Mouse (Mus musculus) Muller cell, postnatal 12 days (primary cell): Measurements from ENCODE around the gene Wdr78.
A peak's percentile ranks its signal among the peaks of the same experiment; 100 is the strongest.

Experiments used
- DNase-seq: peaks from one replicate; pipeline ENCODE4 v3.0.0-alpha.2; 2015; ENCODE audit errors: inconsistent ontology term

The Wdr78 gene

DNA sequence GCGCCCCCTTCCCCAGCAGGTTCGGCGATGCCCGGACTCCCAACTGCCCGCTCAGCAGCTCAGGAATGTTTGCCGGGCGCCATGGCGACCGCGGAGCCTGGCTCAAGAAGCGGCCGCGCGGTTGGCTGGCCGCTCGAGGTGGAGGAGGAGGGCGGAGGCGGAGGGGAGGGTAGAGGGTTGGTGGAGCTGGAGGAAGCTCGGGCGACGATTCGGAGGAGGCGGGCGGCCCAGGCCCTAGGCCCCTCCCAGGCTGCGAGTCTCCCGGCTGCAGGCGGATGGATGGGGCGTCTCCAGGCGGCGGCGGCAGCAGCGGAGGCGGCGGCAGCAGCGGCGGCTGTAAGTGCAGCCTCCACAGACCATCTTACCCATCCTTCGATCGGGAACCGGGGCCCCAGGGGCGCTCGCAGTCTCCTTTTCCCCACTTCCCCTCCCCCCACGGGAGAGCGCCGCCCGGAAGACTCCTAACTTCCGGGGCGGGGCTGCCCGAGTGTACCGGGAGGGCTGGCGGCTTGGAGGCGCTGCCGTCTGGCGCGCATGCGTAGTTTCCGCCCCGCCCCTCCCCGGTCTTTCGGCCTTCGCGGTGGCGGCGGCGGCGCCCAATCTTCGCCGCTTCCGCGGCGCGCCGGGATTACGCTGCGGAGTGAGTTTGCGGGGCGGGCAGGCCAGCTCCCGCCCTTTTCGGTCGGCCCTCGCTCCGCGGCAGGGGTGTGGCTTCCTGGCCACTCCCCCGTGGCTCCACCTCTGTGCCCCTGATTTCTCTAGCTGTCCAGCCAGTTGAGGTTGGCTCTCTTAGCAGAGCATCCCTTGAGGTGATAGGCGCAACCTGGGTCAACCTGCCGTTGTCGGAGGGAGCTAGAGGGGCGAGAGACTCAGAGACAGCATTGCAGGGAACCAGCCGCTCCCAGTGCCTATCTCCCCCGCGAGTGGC is at the start of gene Wdr78, which contains the start of gene Mier1:
Gene Wdr78 (minus strand): TSS at position 372 of the 928 bp plus-strand sequence.
Gene Mier1 (plus strand): TSS at position 207 of the 928 bp plus-strand sequence.
- DNase-seq, result peak; percentile 99

DNA sequence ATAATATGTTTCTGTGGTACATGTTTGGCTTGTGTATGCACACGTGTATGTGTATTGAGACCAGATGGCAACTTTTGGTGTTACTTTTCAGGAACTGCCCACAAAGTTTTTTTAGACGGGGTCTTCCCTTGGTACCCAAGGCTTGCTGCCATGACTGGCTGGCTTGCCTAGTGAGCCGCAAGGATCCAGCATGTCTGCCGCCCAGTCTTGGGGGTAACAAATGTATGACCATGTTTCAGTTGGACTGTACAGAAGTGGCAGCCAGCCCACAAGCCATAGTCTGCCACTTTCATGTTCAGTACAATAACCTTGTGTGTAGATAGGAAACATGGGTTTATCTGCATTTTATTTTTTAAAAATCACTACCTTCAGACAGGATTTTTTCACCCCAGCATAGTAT is 44.4 kb upstream of the Wdr78 start:
- no peak for DNase-seq

DNA sequence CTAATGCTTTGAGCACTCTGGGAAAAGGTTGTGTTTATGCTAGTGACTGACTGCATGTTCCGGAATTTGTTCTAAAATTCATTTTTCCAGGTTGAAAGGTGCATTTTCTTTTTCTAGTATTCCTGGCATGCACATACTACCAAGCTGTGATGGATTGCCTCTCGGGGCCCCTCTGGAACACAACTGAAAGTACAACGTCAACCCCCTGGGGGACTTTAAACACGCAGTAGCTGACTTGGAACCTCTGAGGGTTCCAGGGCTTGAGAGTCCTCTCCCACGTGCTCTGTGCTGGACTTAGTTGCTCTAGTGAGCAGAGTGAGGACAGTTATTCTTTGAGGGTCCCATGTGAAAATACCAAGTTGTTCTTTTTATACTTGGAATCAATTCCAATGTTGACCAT is 37.6 kb upstream of the Wdr78 start:
- DNase-seq, result no peak

DNA sequence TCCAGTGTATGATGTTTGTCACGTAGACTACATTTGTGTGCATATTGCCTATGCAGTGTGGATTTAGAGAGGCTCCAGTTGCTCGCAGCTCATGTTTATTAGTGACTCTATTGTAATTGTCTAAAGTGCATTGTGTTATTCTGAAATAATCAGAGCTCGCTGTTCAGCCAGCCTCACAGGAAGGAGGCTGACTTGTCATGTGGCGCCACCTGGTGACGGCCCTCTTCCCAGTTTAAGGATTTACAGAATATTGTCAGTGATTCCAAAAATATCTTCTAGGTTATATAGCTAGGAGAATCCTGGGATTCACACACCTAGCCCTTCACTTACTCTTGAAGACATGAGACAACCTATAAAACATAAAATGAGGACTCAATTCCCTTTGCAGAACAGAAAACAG is 32.0 kb upstream of the Wdr78 start:
- DNase-seq, result peak; percentile 48

DNA sequence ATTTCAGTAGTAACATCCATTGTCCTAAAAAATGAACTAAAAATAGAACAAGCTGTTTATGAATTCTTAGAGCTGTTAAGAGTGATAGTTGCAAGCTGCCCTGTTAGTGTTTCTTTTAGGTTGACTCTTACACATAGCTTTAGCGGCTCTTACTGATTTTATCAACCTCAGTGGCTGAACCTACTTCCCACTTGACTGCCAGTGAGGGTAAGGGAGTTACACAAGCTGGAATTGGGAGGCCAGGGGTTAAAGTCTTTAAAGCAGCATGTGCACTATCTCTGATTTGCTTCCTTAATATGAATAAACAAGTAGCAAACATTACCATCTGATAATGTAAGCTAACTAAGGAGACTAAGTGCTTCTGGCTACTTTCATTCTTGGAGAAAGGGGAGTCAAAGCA is 22.6 kb upstream of the Wdr78 start:
- DNase-seq, result no peak

DNA sequence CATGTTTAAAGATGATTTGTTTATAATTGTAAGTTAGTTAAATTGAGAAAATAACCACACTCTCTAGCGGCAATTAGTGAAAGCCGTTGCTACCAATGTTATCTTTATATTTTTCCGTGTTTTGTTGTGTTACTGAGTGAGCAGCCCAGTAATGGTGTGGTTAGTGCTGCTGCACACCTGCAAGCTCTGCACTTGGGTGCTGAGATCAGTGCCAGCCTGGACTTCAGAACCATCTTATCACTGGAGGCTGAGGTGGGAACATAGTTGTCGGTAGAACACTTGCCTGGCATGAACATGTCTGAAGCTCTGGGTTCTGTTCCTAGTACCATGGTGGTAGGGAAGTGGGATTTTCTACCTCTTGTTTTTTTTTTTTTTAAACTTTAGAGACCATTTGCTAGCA is 12.2 kb upstream of the Wdr78 start:
- DNase-seq, result no peak

DNA sequence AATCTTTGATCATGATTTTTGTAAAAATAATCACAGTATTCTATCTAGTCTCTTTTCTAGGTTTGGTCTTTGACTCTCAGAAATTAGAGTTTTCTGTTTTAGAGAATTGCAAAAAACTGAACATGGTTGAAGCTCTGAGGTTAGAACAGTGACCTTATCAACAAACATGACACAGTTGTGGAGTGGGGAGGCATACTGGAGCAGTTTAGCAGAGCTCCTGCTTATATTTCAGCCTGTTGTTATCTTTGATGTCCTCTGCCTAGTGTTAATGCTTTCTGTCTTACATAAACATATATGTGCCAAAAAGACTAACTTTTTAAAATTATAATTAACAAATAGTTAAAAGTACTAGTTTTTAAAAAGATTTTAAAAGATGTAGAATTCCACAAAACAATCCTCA is 9.3 kb upstream of the Wdr78 start:
- DNase-seq, result no peak

DNA sequence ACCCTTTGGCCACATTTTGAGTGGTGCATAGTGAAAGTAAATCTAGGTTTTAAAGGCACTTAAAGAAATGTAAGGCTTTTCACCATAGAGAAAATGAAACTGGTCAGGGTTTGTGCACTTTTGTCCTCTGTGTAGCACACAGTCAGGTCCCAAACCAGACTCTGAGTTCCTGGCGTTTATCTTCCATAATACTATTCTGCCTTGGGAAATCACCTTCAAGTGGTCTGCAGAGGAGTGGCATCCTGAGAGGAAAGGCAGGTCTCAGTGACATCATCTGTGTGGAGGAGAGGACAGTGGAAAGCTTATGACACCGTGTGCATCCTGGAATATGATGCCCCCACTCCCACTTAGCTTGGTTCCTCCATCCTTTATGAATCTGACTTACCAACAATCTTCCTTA is 8.7 kb upstream of the Wdr78 start:
- DNase-seq, result no peak

DNA sequence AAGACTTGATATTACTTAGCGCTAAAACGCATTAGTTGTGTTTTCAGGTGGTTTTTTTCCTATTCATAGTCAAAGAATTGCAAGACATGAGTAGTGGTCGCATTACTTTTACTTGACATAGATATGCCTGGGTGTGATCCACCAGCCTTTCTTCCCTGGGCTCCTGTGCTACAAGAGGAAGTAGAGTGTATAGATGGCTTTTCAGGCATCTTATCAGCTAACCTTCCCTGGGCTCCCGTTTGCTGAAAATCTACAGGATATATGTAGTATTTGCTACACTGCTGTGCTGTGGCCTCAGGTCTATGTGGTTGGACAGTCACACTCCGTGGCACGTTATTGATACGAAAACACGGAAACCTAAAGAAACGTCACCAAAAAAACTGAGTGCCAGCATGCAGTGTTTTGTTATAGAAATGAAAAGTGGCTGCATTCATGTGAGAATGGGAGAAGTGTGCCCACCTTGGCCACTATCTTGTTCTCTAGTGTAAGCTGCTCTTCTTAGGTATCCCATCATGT is 6.6 kb upstream of the Wdr78 start:
- DNase-seq, result no peak

DNA sequence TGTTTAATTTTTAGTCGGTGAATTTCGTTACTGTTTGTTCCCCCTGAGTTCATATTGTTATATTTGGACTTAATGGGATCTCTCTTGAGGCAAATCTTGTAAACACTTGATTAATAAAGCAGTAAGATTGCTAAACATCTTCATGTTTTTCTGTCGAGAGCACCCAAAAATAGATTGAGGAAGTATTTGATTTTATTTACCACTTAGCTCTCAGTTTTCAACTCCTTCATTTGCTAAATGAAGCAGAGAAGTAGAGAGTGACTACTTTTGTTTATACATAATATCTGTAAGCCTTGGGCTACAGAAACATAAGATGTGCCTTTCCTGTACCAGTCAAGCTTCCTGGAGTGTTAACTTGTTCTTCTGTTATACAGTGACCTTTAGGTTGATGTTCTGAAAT is 6.0 kb upstream of the Wdr78 start:
- DNase-seq, result no peak

DNA sequence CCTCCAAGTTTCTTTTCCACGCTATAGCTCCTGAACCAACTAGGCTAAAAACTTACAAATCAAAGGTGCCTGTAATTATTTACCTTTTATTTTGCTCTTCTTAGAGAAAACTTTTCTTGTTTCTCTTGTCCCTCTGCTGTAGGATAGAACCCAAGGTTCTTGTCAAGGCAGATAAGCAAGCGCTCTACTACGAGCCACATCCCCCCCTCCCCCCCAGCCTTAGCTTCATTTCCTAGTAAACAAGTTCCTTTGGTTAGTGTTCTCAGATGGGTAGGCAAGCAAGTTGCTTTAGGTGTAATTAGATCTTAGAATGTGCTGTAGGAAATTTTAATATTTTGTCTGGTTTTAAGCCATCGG is 5.7 kb upstream of the Wdr78 start:
- DNase-seq, result peak; percentile 50

DNA sequence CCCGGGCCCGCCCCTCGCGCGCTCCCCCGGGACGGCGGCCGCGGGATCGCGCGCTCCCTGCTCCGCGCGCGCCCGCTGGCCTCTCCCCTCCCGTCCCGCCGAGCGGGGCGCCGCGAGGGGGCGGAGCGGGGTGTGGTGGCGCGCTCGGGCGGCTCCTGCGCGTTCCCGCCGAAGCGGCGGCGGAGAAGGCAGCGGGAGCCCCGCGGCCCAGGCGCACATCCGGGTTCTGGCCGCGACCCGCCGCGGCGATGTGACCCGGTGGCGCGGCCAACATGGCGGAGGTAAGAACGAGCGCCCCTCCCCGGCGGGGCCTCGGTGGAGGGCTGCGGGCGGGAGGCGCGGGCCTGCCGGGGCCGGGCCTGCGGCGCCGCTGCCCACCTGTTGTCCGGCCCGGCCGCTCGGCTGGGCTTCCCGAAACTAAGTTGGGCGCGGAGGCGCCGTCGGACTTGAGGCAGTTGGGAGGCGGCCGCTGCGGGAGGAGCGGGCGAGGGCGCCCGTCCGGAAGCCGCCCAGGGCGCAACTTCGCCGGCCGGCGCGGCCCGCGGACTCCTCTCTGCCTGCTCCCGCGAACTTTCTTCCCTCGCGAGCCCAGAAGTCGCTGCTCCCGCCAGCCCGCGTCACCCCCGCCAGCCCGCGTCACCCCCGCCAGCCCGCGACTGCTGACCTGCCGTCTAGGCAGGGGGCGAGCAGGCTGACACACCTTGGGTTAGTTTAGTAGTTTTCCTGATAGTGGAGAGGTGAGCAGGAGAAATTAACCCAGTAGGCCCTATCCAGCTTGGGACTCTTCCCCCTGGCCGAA is 5.1 kb upstream of the Wdr78 start:
- DNase-seq, result peak; percentile 92

DNA sequence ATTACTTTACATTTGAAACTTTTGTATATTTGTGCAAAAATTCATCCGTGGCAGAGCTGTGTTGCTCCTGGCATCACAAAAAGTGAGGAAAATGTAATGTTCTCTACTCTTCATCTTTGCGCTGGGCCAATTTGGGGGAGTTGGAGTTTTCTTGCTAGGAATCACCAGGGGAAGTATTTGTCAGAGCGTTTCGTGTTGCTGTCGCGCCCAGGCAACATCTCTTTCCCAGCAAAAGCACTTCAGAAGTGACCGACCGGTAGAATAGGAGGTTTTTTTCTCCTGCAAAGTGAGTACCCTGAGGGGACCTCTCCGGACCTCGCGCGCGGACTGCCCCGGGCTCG is 4.5 kb upstream of the Wdr78 start:
- DNase-seq, result no peak

DNA sequence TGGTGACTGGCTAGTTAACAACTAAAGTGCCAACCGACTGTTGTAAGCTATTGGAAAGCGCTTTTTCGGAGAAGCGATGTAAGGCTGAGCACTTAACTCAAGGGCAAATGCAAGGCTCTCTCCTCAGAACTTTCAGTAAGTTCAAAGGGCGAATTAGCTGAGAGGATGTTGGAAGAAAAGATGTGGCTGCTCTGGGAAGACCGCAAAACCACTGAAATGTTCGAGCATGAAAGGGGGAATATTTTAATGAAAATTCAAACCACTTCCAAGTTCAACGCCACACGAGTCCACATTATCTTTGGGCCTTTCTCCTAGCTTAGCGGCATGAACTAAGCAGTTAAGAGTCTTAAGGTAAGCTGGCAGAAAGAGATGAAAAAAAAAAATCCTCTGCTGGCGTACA is 953 bp downstream of the Wdr78 start:
- DNase-seq, result peak; percentile 57

DNA sequence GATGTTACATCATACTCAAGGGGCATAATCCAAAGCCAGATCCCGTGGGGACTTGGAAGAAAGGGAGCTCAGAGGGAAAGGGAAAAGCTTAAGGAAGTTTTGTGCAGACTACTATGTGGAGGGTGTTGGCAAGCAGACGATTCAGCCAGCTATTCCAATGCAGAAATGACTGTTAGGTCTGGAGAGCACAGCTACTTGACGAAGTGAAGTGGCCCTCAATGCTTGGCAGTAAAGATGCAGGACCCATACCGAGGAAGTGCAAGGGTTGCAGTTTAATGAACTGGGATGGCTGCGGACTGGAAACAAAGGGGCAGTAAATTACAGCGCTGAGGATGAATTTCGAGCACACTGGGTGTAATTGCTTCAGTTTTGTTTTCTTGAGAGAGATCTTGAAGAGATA is 1.7 kb downstream of the Wdr78 start:
- no peak for DNase-seq

DNA sequence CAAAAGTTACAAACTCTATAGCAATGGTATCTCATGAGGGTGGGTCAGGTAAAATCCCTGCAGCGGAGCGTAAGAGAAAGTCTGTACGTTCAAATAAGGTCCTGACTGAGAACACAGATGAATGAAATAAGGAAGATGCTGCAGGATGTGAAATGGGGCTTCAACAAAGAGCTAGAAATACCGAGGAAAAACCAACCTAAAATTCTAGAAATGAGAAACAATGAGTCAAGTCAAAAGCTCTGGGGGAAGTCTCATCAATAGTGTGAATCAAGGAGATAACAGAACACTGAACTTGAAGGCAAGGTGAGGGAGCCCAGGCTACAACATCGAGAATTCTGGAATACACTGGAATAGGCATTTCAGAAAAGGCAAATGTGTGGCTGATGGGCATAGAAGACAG is 15.8 kb downstream of the Wdr78 start:
- no peak for DNase-seq

DNA sequence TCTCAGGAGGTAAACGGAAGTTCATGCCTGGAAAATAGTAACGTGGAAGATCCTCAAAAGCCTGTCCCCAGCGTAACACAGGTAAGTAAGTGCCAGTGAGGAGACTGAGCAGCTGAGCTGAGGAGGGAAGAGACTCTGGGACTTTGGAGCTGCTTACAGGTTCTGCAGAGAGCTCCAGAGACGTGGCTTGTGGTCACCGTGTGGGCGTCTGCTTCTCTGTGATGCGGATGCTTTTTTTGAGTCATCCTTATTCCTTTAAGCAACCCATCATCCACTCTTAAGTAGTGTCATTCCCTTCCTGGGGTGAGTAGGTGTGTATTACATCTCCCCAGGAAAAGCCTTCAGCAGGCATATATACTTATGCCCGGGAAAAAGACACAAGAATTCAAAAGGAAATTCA is 18.4 kb downstream of the Wdr78 start:
- no peak for DNase-seq

DNA sequence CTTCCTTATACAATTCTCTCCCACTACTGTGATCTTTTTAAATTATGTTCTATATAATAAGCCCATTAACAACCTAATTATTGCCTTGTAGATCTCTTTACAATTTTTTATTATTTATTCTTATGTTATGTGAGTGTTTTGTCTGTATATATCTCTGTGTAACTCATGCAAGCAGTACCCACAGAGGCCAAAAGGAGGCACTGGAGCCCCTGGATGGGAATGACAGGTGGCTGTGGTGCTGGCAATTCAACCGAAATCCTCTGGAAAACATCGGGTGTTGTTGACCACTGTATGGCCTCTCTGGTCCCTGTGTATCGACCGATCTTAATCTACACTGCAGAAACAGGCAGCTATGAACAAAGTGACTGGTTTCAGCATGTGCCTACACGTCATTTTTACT is 29.1 kb downstream of the Wdr78 start:
- no peak for DNase-seq

DNA sequence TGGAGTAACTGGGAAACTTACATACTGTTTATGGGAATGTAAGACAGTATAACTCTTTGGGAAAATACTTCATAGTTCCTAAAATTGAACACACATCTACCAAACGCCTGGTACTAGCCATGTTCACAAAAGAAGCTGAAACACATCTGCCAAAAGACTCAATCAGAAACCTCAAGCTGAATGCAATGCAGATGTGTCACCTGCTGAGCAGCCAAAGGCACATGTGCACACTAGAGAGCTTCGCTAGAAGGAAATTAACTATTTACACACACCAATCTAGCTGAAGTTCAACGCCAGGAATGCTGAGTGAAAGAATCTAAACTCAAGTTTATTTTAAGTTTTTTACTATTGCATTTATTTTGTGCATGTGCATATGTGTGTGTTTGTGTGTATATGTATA is 43.7 kb downstream of the Wdr78 start:
- DNase-seq, result no peak

DNA sequence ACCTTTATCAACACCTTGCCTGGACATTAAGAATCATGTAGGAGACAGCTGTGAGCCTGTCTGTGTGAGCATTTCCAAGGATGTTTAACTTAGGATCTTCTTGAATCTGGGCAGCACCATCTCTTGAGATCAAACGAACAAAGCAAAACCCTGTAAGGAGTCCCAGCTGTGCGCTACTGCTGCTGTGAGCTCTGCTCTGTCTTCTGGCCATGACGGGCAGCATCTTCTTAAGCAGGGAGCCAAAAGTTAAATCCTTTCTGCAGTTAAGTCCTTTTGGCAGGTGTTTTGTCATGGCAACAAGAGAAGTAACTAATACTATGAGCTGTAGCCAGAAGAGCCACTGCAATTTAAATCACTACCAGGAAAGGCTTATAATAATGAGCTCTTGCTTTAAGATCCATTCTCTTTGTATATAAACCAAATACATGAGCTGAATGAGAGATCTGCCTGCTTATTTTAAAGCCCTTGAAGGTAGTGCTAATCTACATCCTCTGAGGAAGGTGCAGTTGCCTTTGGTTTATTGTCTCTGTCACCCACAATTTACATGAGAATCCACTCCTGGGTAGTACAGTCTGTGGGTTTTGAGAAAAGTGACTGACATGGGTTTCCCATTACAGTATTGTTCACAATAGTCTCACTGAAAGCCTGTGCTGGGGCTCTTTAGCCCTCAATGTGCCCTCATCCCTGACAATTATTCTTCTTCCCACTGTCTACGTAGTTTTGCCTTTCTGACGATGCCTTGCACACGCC is 46.3 kb downstream of the Wdr78 start:
- no peak for DNase-seq

DNA sequence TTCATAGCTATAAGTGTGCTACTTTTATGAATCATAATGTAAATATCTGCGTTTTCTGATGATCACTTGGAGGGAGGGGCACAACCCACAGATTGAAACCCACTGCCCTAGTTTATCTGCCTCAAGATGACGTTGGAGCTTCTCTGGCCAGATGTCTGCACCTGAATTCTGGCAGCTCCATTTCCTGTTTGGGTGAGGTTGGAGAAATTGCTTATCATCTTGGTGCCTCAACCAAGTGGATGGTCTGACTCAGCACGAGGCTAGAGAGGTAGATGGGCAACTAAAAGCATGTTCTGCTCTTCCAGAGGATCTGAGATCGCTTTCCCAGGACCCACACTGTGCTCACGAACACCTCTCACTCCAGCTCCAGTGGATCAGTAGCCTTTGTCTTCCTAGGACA is 49.4 kb downstream of the Wdr78 start:
- no peak for DNase-seq

DNA sequence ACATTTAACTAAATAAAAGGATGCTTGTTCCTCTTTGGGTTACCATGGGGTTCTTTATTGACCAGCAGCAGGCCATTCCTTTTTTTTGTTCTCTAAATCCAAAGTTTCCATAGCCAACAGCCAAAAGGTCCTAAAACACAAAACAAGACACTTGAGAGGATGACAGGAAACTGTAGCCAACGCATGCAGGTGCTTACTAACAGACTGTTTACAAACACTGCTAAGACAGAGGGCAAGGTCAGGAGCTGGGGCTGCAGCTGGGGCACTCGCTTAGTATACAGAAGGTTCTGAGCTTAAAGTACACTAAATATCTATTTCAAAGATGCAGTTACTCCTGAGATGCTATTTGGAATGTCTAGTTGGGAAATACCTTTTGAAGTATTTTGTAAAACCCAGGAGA is 49.9 kb downstream of the Wdr78 start:
- DNase-seq, result no peak
